Mouse (Mus musculus) lung, adult 10 weeks (tissue): ENCODE measurements around the gene Ppil4. TPM values are rescaled to one million over a fixed set of nuclear protein-coding genes. Genes with fewer than 3 reads are reported as not detected.

Source experiments
- polyA plus RNA-seq: library from polyadenylated mRNA; stranded (reverse); fragments of 350-450 nt; fragmentation: Illumina TruSeq; extraction: RNeasy Lipid Tissue Mini Kit (QIAGEN cat#74804); gene quantifications from one replicate; pipeline ENCODE4 v1.2.3, GENCODE M21; 2014; ENCODE audit warnings: low read depth, low replicate concordance; ENCODE audit not compliant: insufficient read depth

Ppil4 gene
- polyA plus RNA-seq: 13.0 TPM

DNA sequence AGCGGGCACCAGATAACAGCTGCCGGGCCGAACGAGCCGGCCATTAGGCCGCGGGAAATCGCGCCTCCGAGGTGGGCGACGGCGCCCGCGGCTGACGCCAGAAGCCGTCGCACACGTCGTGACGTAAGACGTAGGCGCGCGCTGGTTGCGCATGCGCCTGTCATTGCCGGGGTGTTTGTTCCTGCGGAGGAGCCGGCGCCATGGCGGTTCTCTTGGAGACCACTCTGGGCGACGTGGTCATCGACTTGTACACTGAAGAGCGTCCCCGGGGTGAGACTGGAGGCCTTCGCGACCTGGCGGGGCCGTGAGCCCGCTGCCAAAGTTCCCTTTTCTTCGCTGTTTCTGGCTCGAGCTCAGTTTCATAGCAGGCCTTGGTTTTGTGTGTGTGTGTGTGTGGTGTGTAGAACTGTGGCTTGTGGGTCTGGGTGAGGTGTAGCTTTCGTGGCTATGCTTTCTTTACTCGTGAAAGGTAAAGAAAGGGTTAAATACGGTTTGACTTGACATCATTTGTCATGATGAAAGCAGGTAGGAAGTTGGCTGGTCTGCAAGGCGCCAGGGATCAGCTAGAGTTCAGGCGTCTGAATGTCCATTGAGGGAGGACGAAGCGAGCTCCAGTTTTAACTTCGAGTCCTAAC is at the start of gene Ppil4, which contains the start of gene Ginm1:
Ppil4 (plus strand) TSS at position 141 of the 635 bp plus-strand sequence.
Ginm1 (minus strand) TSS at position 74 of the 635 bp plus-strand sequence.

DNA sequence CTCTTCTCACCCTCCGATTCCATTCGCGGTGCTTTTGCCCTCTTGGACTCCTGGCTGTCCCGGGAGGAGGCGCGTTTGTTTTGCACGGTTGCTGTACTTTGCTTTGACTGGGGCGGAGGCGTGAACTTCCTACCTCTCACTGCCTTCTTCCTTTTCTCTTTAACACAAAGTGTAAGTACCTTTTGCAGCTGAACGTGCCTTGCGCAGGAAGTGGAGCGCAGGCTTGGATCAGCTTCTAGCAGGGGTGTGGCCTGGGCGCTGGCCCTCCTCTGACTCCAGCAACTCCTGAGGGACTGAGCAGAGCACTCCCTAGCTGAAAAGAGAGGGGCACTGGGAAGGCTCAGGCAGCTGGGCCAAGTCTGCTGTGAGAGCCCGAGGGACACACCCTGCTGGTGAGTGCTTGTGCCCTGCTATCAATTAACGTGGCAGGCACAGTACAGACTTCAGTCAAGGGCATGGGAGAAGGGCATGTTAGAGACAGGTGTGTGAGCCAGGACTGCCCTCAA is 39.5 kb downstream of the Ppil4 start, which contains the start of gene Zc3h12d:
Zc3h12d (plus strand) TSS at position 300 of the 506 bp plus-strand sequence.

Other genes starting within 250 kb of the Ppil4 start
- 1.9 TPM for gene Lrp11, start 203.1 kb upstream of the Ppil4 start, polyA plus RNA-seq
- gene Nup43, start 125.4 kb upstream of the Ppil4 start, polyA plus RNA-seq: 7.4 TPM
- gene Pcmt1, start 111.8 kb upstream of the Ppil4 start, polyA plus RNA-seq: 50.9 TPM
- gene Lats1, start 111.7 kb upstream of the Ppil4 start, polyA plus RNA-seq: 7.0 TPM
- gene Katna1, start 66.9 kb upstream of the Ppil4 start, polyA plus RNA-seq: 25.0 TPM
- 77.0 TPM for gene Ginm1, start 67 bp upstream of the Ppil4 start, polyA plus RNA-seq
- gene Zc3h12d, start 39.6 kb downstream of the Ppil4 start, polyA plus RNA-seq: 1.1 TPM
- gene Tab2, start 163.3 kb downstream of the Ppil4 start, polyA plus RNA-seq: 26.6 TPM